Mouse (Mus musculus) limb, embryonic 10.5 days (tissue): Measurements from ENCODE around the gene St6galnac4. TPM values are rescaled to one million over a fixed set of nuclear protein-coding genes. Genes with fewer than 3 reads are reported as not detected.
A peak's percentile ranks its signal among the peaks of the same experiment; 100 is the strongest.

Source experiments
- DNase-seq: peaks from one replicate; pipeline ENCODE4 v3.0.0-alpha.2; 2017; ENCODE audit warnings: low spot score
- H3K27ac ChIP-seq: fragments of 300-500 bp; sonication (generic); 2 replicates; pipeline ENCODE4 v1.5.1; 2016; ENCODE audit warnings: mild to moderate bottlenecking
- H3K27me3 ChIP-seq: fragments of 300-500 bp; sonication (generic); 2 replicates; pipeline ENCODE4 v1.6.1; 2016; ENCODE audit warnings: low read depth, mild to moderate bottlenecking; ENCODE audit not compliant: poor library complexity, severe bottlenecking
- H3K36me3 ChIP-seq: fragments of 300-500 bp; sonication (generic); 2 replicates; pipeline ENCODE4 v1.6.1; 2016; ENCODE audit warnings: mild to moderate bottlenecking, moderate library complexity
- H3K4me1 ChIP-seq: fragments of 300-500 bp; sonication (generic); 2 replicates; pipeline ENCODE4 v1.6.1; 2016
- H3K4me3 ChIP-seq: fragments of 300-500 bp; sonication (generic); 2 replicates; pipeline ENCODE4 v1.5.1; 2016; ENCODE audit warnings: mild to moderate bottlenecking, moderate library complexity
- H3K9me3 ChIP-seq: fragments of 300-500 bp; sonication (generic); replicated peaks from 2 replicates; pipeline ENCODE4 v1.6.1; 2016; ENCODE audit warnings: mild to moderate bottlenecking
- WGBS: fragments of 180-500 bp; shearing (Covaris S2); methylation state at CpG from one replicate; pipeline ENCODE4 v1.1.7; 2016; 5-methylcytosine and 5-hydroxymethylcytosine counted together
- polyA plus RNA-seq: library from polyadenylated mRNA; unstranded; fragments of >200 nt; fragmentation: Nextera tagmentation; extraction: Ambion mirVana; gene quantifications from 2 replicates; pipeline ENCODE4 v1.2.1, GENCODE M21; 2016

The St6galnac4 gene
- polyA plus RNA-seq, 1 experiment from 2014 or later, result 26.1 TPM

DNA sequence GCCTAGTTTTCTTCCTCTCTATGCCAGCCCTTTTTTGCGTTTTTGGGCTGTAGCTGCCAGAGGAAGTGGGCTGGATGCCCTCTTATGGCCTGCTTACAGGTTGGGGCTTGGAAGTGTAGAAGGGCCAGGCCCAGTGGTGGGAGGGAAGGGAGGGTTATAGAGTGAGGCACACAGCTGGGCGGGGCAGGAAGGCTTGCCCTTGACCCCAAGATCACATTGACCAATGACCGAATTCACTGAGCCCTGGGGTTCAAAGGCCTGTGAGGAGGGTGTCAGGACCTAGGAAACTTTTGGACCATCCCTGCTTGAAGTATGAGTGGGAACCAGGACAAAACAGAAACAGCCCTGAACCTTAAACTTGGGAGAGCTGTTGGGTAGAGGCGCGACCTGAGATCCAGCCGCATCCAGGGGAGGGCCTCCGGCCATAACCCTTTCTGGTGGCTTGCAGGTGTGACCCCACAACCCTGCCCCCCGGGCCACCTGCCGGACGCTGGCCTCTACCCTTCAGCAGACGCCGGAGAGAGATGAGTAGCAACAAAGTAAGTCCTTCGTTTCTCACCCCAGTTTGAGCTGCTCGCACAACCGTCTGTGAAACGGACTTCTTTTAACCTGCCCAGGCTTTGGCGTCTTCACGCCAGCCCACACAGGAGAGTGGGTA, 22.0 kb downstream of the St6galnac4 start:
- Histone ChIP-seq H3K36me3 (peaks cover 16% of the 10 kb centered on the region), H3K4me3 (peak overlapping the region; percentile 85), H3K27ac (peak overlapping the region; percentile 67), H3K9me3 (no peaks in the 10 kb centered on the region), H3K4me1 (peaks cover 47% of the 10 kb centered on the region), H3K27me3 (no peaks in the 10 kb centered on the region)
- peak; percentile 47 for DNase-seq
- 33% methylated on average over 18 of the region's 18 CpGs for WGBS

DNA sequence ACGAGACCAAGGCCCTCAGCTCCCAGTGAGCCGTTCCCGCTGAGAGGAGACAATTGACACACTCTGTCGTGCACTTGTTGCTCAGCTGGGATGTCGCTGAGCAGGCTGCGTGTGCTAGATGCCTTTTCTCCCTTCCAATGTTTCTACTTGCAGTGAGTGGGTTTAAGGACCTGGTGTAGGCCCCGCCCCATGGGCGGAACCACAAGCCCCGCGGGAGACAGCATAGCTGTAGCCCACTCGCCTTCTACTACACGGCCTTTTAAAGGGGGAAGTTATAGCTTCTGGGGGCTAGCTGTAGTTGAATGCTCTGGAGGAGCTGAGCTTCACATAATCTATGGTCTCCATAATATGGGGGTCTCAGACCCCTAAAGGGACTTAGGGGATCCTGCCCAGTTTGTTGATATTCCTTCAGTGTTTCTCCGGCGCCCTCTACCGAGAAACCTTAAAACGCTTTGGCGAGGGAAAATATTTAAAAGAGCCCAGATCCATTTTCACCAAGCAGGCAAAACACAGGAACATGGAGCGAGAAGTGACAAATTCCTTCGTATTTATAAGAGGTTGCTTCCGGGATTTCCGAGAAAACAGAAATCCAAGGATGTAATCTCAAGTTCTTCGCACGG, 23.8 kb downstream of the St6galnac4 start:
- peaks cover 47% of the 10 kb centered on the region for H3K4me1 ChIP-seq
- DNase-seq, result no peak
- H3K27ac ChIP-seq, result peak overlapping the region; percentile 57; the same call in 1 of the 2 replicates
- H3K9me3 ChIP-seq, result no peaks in the 10 kb centered on the region
- H3K36me3 ChIP-seq, result peaks cover 30% of the 10 kb centered on the region
- no peaks in the 10 kb centered on the region for H3K27me3 ChIP-seq
- peak overlapping the region; percentile 46 for H3K4me3 ChIP-seq
- 22% methylated on average over 23 of the region's 23 CpGs for WGBS

GRCm38 (mm10) chr2:32612274-32612673, 25.4 kb downstream of the St6galnac4 start:
- Histone ChIP-seq H3K9me3 (no peaks in the 10 kb centered on the region), H3K27ac (no peak overlapping the region), H3K27me3 (no peaks in the 10 kb centered on the region), H3K36me3 (peaks cover 40% of the 10 kb centered on the region), H3K4me3 (no peak overlapping the region), H3K4me1 (peaks cover 38% of the 10 kb centered on the region)
- 62% methylated on average over 26 of the region's 26 CpGs for WGBS
- DNase-seq, result no peak

DNA sequence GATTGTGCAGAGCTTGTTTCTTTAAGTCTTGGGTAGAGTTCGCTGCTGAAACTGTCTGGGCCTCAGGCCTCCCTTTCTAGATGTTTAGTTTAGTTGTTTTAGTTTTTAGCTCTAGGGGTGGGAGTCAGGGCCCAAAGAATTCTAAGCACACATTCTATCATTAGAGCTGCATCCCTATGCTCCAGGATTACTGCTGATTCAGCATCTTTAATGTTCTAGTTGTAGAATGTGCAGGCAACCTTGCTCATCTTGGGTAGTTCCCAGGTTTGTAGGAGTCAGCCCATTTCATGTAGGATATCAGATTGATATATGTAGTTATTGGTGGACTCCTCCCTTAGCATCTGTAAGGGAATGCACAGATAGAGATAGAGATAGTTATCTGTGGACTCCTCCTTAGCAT, 30.2 kb downstream of the St6galnac4 start:
- peaks cover 64% of the 10 kb centered on the region for H3K36me3 ChIP-seq
- WGBS, result 100% methylated on average over 1 of the region's 1 CpGs

GRCm38 (mm10) chr2:32617601-32618000, 30.7 kb downstream of the St6galnac4 start:
- no peak overlapping the region for H3K4me3 ChIP-seq
- H3K27me3 ChIP-seq, result no peaks in the 10 kb centered on the region
- peaks cover 59% of the 10 kb centered on the region for H3K36me3 ChIP-seq
- no peaks in the 10 kb centered on the region for H3K9me3 ChIP-seq
- WGBS, result 94% methylated on average over 4 of the region's 4 CpGs
- H3K27ac ChIP-seq, result no peak overlapping the region
- H3K4me1 ChIP-seq, result peaks cover 41% of the 10 kb centered on the region
- no peak for DNase-seq

More for the DNA sequence above, 30.2 kb downstream of the St6galnac4 start:
- H3K4me3 ChIP-seq, result no peak overlapping the region
- peaks cover 41% of the 10 kb centered on the region for H3K4me1 ChIP-seq
- H3K27me3 ChIP-seq, result no peaks in the 10 kb centered on the region
- no peaks in the 10 kb centered on the region for H3K9me3 ChIP-seq
- no peak overlapping the region for H3K27ac ChIP-seq
- no peak for DNase-seq

GRCm38 (mm10) chr2:32618051-32618450, 31.2 kb downstream of the St6galnac4 start:
- peaks cover 55% of the 10 kb centered on the region for H3K36me3 ChIP-seq
- H3K4me1 ChIP-seq, result peaks cover 41% of the 10 kb centered on the region
- no peaks in the 10 kb centered on the region for H3K27me3 ChIP-seq
- no peak for DNase-seq
- WGBS, result 90% methylated on average over 9 of the region's 9 CpGs
- no peak overlapping the region for H3K4me3 ChIP-seq
- H3K27ac ChIP-seq, result peak overlapping the region; percentile 87
- H3K9me3 ChIP-seq, result no peaks in the 10 kb centered on the region

- peak; percentile 48 for DNase-seq
- H3K4me3 ChIP-seq, result peak overlapping the region; percentile 20
- no peaks in the 10 kb centered on the region for H3K9me3 ChIP-seq
- no peaks in the 10 kb centered on the region for H3K27me3 ChIP-seq
- H3K4me1 ChIP-seq, result peaks cover 61% of the 10 kb centered on the region
- H3K36me3 ChIP-seq, result peaks cover 35% of the 10 kb centered on the region
- WGBS, result 24% methylated on average over 4 of the region's 4 CpGs
- H3K27ac ChIP-seq, result peak overlapping the region; percentile 87
These were observed 34.0 kb downstream of the St6galnac4 start for GRCm38 (mm10) chr2:32620682-32621516.

DNA sequence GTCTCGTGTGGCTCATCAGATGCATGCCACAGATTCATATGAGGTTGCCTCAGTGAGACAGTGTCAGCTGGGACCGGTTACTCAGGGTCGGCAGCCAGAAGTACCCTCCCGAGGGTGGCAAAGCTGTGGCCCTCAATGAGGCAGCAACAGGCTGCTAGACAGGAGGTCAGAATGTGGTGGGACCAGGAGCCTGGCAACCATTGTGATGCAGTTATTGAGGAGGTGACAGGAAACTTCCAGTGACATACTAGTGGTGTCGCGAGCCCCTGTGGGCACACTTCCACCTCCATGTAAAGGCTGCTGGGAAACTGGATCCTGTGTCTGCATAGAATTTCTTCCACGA, 34.6 kb downstream of the St6galnac4 start, which contains the start of gene Ak1:
Ak1 (plus strand) TSS at position 242 of the 343 bp plus-strand sequence.
- peak within 1 kb of the TSS; percentile 20 for H3K4me3 ChIP-seq
- H3K4me1 ChIP-seq, result peaks cover 67% of the 10 kb centered on the region
- WGBS, result 51% methylated on average over 7 of the region's 7 CpGs
- H3K27me3 ChIP-seq, result no peaks in the 10 kb centered on the region
- no peak for DNase-seq
- peaks cover 32% of the 10 kb centered on the region for H3K36me3 ChIP-seq
- no peaks in the 10 kb centered on the region for H3K9me3 ChIP-seq
- peak within 1 kb of the TSS; percentile 87 for H3K27ac ChIP-seq

DNA sequence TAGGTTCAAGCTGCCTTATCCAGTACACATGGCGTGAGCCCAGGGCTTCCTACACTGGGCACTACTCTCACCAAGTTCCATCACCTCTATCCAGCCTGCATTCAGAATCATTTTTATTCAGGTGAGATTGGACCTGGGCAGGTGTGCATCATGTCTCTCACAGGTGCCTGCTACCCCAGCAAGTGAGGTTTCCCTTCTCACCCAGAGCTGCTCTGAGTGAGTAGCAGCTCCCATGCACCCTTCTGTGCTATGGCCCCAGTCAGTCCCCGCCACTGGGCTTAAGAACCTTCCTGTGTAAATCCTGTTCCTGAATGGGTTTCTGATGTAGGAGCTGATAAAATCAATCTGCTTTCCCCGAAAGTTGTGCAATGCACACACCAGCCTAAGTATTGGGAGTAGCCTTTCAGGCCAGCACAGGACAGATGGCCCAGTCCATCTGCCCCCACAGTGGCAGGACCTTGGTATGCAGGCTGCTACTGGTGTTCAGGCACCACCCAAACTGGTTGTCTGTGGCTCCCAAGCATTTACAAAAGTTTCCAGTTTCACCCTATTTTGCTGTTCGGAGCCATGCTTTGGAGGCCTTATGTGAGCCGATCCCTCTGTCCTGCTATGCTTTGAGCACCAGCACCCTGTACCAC, 37.3 kb downstream of the St6galnac4 start:
- Histone ChIP-seq H3K9me3 (no peaks in the 10 kb centered on the region), H3K4me3 (peak overlapping the region; percentile 46; the same call in 1 of the 2 replicates), H3K4me1 (peaks cover 81% of the 10 kb centered on the region), H3K27ac (peak overlapping the region; percentile 90), H3K36me3 (peaks cover 6% of the 10 kb centered on the region), H3K27me3 (no peaks in the 10 kb centered on the region)
- DNase-seq, result no peak
- WGBS, result 81% methylated on average over 5 of the region's 5 CpGs

DNA sequence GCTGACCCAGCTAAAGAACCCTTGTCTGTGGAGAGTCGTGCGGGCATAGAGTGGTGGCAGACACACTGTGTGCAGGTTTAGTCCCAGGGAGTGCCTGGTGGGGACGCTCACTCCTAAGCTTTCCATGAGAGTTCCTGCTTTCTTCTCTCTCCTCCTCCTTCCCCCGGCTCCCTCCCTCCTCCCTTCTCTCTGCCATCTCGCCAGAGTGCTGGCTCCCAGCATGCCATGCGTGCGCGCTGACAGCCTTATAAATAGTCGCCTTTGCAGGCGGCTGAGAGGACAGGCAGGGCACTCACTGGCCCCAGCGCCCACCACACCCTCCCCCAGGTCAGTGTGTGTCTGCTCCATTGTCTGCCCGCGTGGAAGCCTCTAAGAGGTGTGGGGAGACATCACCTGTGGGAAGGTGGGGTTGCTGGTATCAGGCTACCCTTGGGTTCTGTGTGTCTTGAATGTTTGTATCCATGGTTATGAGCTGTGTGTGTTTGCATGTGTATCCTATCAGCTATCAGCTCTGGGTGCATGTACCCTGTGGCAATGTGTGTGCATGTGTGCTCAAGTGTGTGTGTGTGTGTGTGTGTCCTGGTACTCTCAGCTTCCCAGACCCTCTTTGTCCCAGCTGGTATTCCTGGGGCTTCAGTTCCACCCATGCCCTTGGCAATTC, 38.4 kb downstream of the St6galnac4 start:
- Histone ChIP-seq H3K4me1 (peaks cover 81% of the 10 kb centered on the region), H3K9me3 (no peaks in the 10 kb centered on the region), H3K27me3 (no peaks in the 10 kb centered on the region), H3K27ac (peak overlapping the region; percentile 90), H3K36me3 (no peaks in the 10 kb centered on the region), H3K4me3 (peak overlapping the region; percentile 46)
- under 1% methylated on average over 13 of the region's 13 CpGs for WGBS
- peak; percentile 81 for DNase-seq

- Histone ChIP-seq H3K27me3 (no peaks in the 10 kb centered on the region), H3K4me1 (peaks cover 75% of the 10 kb centered on the region), H3K27ac (peak overlapping the region; percentile 90), H3K4me3 (peak overlapping the region; percentile 46), H3K36me3 (no peaks in the 10 kb centered on the region), H3K9me3 (no peaks in the 10 kb centered on the region)
- DNase-seq, result no peak
- 30% methylated on average over 5 of the region's 5 CpGs for WGBS
These were observed 39.2 kb downstream of the St6galnac4 start for GRCm38 (mm10) chr2:32625873-32626694.
